Mouse (Mus musculus) B cell, adult 62 days (primary cell): ENCODE measurements around the gene Vcam1. TPM values are rescaled to one million over a fixed set of nuclear protein-coding genes. Genes with fewer than 3 reads are reported as not detected.

Source experiments
- total RNA-seq: library from RNA; stranded (reverse); gene quantifications from 4 replicates; pipeline ENCODE4 v1.2.4, GENCODE M21; 2023

Gene Vcam1
- 5.3 to 12.8 TPM (median 7.8 TPM) in 4 replicates for total RNA-seq

DNA sequence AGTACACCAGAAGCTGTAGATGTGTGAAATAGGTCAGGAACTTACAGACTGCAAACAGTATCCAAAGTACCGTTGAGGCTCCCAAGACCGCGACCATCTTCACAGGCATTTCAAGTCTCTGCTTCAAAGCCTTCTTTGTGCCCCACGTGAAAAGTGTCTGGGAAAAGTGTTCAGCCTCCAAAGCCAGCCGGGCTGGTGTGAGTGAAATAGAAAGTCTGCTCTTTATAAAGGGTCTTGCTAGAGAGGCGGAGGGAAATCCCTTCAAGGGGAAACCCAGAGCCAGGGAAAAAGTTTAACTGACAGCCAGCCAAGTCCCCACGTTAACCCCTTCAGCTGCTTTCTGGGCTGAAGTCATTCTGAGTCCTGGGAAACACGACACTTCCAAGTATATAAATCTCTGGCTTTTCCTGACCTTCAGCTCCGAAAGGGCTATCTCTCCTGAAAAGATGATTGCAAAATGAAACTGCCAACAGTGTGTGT lies at the start of gene Vcam1:
Gene Vcam1, minus strand, starts transcription at position 430 of the 480 bp plus-strand sequence.

Other genes with a start within 250 kb of the Vcam1 start
- gene Dph5, start 241.9 kb downstream of the Vcam1 start, total RNA-seq: 56.2 to 58.6 TPM (median 56.9 TPM) in 4 replicates
- 22.3 to 30.2 TPM (median 27.0 TPM) in 4 replicates for gene Slc30a7, start 122.3 kb downstream of the Vcam1 start, total RNA-seq
- 2.5 to 13.5 TPM (median 3.2 TPM) in 4 replicates for gene Extl2, start 122.2 kb downstream of the Vcam1 start, total RNA-seq
- gene Gpr88, start 123.8 kb upstream of the Vcam1 start, total RNA-seq: not detected in 4 replicates